Mouse (Mus musculus) liver, postnatal 0 days (tissue): ENCODE results near the gene Agbl4. TPM values are rescaled to one million over a fixed set of nuclear protein-coding genes. Genes with fewer than 3 reads are reported as not detected.

Experiments
- ATAC-seq: fragments of 200-750 bp; cut with Nextera tagmentation; 2 replicates; pipeline ENCODE4 v1.8.0; 2017; ENCODE audit warnings: mild to moderate bottlenecking, moderate library complexity
- DNase-seq: peaks from one replicate; pipeline ENCODE4 v3.0.0-alpha.2; 2016
- H3K27ac ChIP-seq: fragments of 300-500 bp; sonication (generic); 2 replicates; pipeline ENCODE4 v1.5.1; 2014; ENCODE audit warnings: antibody characterized with exemption, moderate library complexity, mild to moderate bottlenecking, low read depth
- H3K27me3 ChIP-seq: fragments of 300-500 bp; sonication (generic); 2 replicates; pipeline ENCODE4 v1.6.1; 2014; ENCODE audit warnings: low read length, control low read depth, mixed read lengths; ENCODE audit not compliant: insufficient read depth
- H3K36me3 ChIP-seq: fragments of 300-500 bp; sonication (generic); replicated peaks from 2 replicates; pipeline ENCODE4 v1.6.1; 2014; ENCODE audit warnings: mild to moderate bottlenecking, control low read depth, low read length, moderate library complexity, mixed read lengths; ENCODE audit not compliant: insufficient read depth
- H3K4me1 ChIP-seq: fragments of 300-500 bp; sonication (generic); 2 replicates; pipeline ENCODE4 v1.6.1; 2014; ENCODE audit warnings: antibody characterized with exemption, mild to moderate bottlenecking, control low read depth; ENCODE audit not compliant: insufficient read depth
- H3K4me2 ChIP-seq: fragments of 300-500 bp; sonication (generic); 2 replicates; pipeline ENCODE4 v1.6.1; 2014; ENCODE audit warnings: low read depth, mild to moderate bottlenecking, low read length, moderate library complexity, mixed read lengths
- H3K4me3 ChIP-seq: fragments of 300-500 bp; sonication (generic); 2 replicates; pipeline ENCODE4 v1.5.1; 2014; ENCODE audit warnings: low read depth, low read length
- H3K9ac ChIP-seq: fragments of 300-500 bp; sonication (generic); replicated peaks from 2 replicates; pipeline ENCODE4 v1.6.1; 2014; ENCODE audit warnings: mild to moderate bottlenecking, moderate library complexity
- H3K9me3 ChIP-seq: fragments of 300-500 bp; sonication (generic); 2 replicates; pipeline ENCODE4 v1.6.1; 2016; ENCODE audit warnings: mild to moderate bottlenecking, control low read depth, low read length, mixed read lengths
- CTCF ChIP-seq: sonication (generic); IDR thresholded peaks from 2 replicates; pipeline ENCODE4 v1.5.1; 2016; ENCODE audit warnings: antibody characterized with exemption, low read depth
- EP300 ChIP-seq: IDR thresholded peaks from 2 replicates; pipeline ENCODE4 v1.6.1; 2016; ENCODE audit warnings: antibody characterized with exemption, low read depth, mild to moderate bottlenecking
- WGBS: fragments of 180-500 bp; shearing (Covaris S2); extraction: QIAGEN DNeasy Blood & Tissue Kit; methylation state at CpG from one replicate; pipeline ENCODE4 v1.1.7; 2014; ENCODE audit not compliant: insufficient replicate concordance; 5-methylcytosine and 5-hydroxymethylcytosine counted together
- polyA plus RNA-seq: library from polyadenylated mRNA; unstranded; fragments of >200 nt; fragmentation: Nextera tagmentation; extraction: Ambion mirVana; gene quantifications from 2 replicates; pipeline ENCODE4 v1.2.1, GENCODE M21; 2015

Gene Agbl4
- polyA plus RNA-seq, 1 experiment from 2014 or later, result not detected

DNA sequence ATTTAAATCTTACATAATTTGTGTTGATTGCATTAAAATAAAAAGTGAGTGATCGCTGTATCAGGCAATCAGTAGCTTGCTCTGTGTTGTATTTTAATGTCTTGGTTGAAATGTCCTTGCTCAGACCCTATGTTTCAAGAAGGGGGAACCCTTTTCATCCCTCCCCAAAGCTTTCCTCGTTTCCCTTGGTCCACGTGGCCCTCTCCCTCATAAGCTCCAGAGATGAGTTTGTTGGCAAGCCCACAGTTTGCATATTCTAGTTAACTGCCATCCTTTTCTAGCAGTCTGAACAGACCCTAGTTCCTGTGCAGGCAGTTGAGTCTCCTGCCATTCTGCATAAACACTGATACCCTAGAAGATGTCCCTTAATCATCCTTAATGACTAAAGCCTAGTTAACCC lies 1050.5 kb downstream of the Agbl4 start:
- TF ChIP-seq EP300, result no peak
- TF ChIP-seq CTCF, result no peak
- 63% methylated on average over 3 of the region's 3 CpGs for WGBS
- Histone ChIP-seq H3K27ac (no peak overlapping the region), H3K4me1 (peaks cover under 1% of the 10 kb centered on the region; the same call in 1 of the 2 replicates), H3K4me3 (no peak overlapping the region), H3K27me3 (no peaks in the 10 kb centered on the region), H3K9ac (no peak overlapping the region), H3K4me2 (no peak overlapping the region), H3K36me3 (no peaks in the 10 kb centered on the region), H3K9me3 (no peaks in the 10 kb centered on the region)
- DNase-seq, result no peak
- ATAC-seq, result no peak

DNA sequence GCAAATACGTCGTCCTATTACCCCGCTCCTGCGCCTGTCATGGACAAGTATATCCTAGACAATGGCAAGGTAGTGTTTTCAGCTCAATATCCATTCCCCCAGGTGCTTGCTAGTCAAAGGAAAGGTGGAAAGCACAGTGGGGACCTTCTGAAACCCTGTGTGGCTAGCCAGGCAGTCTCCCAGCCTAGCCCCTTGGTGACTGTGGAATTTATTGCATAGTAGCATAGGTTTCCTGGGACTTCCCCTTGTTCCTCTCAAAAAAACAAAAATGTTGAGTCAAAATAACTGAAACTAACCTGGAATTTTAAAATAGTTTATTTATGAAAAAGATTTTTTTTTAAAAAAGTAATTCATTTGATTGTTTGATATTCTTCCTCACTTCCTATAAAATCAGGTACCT lies 1051.1 kb downstream of the Agbl4 start:
- no peak for ATAC-seq
- Histone ChIP-seq H3K4me1 (no peaks in the 10 kb centered on the region), H3K27me3 (no peaks in the 10 kb centered on the region), H3K4me3 (no peak overlapping the region), H3K9ac (no peak overlapping the region), H3K36me3 (no peaks in the 10 kb centered on the region), H3K27ac (no peak overlapping the region), H3K9me3 (no peaks in the 10 kb centered on the region), H3K4me2 (no peak overlapping the region)
- no peak for TF ChIP-seq EP300
- no peak for TF ChIP-seq CTCF
- 90% methylated on average over 4 of the region's 4 CpGs for whole genome bisulfite sequencing
- no peak for DNase-seq

DNA sequence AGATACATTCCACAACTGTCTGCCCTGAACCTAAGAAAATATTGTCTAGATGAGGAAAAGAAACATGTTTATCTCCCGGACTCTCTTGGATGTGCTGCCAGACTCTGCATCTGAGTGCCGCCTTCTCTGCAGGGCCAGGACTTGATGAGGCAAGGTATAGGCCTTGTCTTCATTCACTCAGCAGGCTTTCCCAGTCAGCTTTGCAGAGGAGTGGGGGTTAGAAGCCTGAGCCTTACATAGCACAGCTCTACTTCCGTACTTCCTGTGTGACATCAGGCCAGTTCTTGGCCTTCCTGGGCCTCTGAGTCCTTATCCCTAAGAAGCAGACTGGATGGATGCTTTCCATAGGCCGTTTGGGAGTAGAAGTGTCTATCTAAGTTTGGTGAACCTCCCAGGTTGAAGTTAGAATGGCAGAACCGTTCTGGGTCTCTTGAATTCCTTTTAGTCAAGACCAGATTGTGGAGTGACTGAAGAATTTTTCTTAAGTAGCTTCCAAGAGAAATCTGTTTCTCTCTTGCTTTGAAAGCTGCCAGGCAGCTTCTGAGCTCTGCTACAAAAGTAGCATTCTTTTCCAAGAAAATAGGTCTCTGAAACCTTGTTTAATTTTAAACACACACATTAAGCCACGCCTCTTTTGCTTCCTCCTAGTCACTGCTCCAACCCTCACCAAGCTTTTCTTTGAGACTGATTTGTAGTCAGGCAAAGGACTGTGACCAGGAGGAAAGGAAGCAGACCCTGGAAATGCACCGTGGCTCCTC lies 1052.2 kb downstream of the Agbl4 start:
- no peak overlapping the region for H3K9ac ChIP-seq
- no peak overlapping the region for H3K27ac ChIP-seq
- H3K4me1 ChIP-seq, result no peaks in the 10 kb centered on the region
- ATAC-seq (no peak), DNase-seq (no peak)
- WGBS, result 62% methylated on average over 7 of the region's 7 CpGs
- no peak overlapping the region for H3K4me3 ChIP-seq
- no peaks in the 10 kb centered on the region for H3K36me3 ChIP-seq
- no peaks in the 10 kb centered on the region for H3K27me3 ChIP-seq
- H3K4me2 ChIP-seq, result no peak overlapping the region
- TF ChIP-seq EP300 (no peak), CTCF (no peak)
- H3K9me3 ChIP-seq, result no peaks in the 10 kb centered on the region

DNA sequence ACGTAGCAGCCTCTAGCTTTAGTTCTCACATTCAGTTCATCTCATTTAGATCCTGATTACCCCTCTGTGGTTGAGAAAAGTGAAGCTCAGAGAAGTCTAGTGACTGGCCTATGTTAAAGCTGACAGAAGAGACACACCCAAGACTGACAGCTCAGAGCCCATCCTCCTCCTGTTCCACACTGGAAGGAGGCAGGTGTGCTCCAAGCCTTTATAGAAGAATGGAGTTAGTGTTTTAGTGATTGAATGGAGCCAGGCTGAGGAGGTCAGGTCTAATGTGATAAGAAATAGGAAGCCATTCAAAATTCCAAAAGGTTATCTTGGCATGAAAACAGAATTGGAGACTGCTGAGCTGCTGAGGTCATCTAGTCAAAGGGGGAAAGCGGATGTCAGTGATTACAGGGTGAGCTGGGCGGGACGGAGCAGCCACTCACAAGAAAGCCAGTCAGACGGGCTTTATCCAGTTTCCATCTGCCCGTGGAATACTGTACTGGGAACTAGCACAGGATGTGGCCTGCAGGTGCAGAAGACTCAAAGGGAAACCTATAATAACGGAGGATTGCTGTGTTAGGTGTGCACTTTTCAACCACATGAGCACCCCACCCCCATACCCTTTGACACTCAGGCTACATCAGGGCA lies 1053.9 kb downstream of the Agbl4 start:
- DNase-seq (no peak), ATAC-seq (no peak)
- TF ChIP-seq CTCF (no peak), EP300 (no peak)
- Histone ChIP-seq H3K36me3 (no peaks in the 10 kb centered on the region), H3K4me1 (no peaks in the 10 kb centered on the region), H3K9ac (no peak overlapping the region), H3K27me3 (no peaks in the 10 kb centered on the region), H3K9me3 (no peaks in the 10 kb centered on the region), H3K4me2 (no peak overlapping the region), H3K4me3 (no peak overlapping the region), H3K27ac (no peak overlapping the region)
- 64% methylated on average over 7 of the region's 7 CpGs for WGBS

DNA sequence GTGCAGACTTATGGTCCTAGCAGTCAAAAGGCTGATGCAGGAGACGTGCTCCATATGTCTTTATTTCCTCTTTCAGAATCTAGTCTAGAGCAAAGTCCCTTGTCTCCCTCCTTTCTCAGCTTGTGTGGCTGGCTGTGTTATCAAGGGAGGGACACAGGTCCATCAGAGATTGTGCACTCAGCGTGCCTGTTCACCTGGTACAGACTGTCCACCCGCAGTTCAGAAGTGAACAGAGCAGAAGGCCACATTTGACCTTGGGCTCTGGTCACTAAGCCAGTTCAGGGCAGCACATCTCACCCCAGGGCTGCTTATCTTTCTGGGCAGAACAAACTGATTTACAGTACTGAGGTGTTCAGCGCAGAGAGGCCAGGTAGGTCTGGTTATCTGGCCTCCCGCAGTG lies 1054.7 kb downstream of the Agbl4 start:
- Histone ChIP-seq H3K27me3 (no peaks in the 10 kb centered on the region), H3K4me3 (no peak overlapping the region), H3K9ac (no peak overlapping the region), H3K4me1 (no peaks in the 10 kb centered on the region), H3K27ac (no peak overlapping the region), H3K9me3 (no peaks in the 10 kb centered on the region), H3K36me3 (no peaks in the 10 kb centered on the region), H3K4me2 (no peak overlapping the region)
- ATAC-seq, result no peak
- 65% methylated on average over 5 of the region's 5 CpGs for WGBS
- TF ChIP-seq CTCF (no peak), EP300 (no peak)
- DNase-seq, result no peak

DNA sequence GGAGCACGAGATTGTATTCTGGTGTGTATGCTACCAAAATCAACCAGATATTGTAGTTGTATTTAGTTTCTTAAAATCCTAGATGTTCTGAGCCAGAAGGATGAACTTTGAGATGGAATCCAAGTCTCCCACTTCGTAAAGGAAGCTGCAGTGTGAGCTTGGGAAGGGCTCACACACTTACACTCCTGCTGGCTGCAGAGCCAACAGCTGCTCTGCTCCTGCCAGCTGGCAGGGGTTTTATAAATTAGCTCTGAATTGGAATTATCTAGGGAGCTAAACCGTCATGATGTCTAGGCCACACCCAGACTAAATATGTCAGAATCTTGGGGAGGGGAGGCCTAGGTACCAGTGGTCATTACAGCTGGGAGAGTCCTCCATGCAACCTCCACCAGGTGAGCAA lies 1055.8 kb downstream of the Agbl4 start:
- WGBS, result 74% methylated on average over 3 of the region's 3 CpGs
- Histone ChIP-seq H3K36me3 (no peaks in the 10 kb centered on the region), H3K4me3 (no peak overlapping the region), H3K4me1 (no peaks in the 10 kb centered on the region), H3K27me3 (no peaks in the 10 kb centered on the region), H3K27ac (no peak overlapping the region), H3K9ac (no peak overlapping the region), H3K4me2 (no peak overlapping the region), H3K9me3 (no peaks in the 10 kb centered on the region)
- TF ChIP-seq CTCF, result no peak
- TF ChIP-seq EP300, result no peak
- ATAC-seq (no peak), DNase-seq (no peak)
